Mouse (Mus musculus) myocyte (in vitro differentiated cells): ENCODE measurements around the gene Pspn.

Source experiments
- CEBPB ChIP-seq: IDR thresholded peaks from 2 replicates; pipeline ENCODE4 v1.6.1; 2011; ENCODE audit warnings: mild to moderate bottlenecking, moderate library complexity; ENCODE audit not compliant: poor library complexity, insufficient read depth, severe bottlenecking
- E2F4 ChIP-seq: IDR thresholded peaks from one replicate; pipeline ENCODE4 v1.6.1; 2011; ENCODE audit warnings: mild to moderate bottlenecking, control low read depth, moderate library complexity; ENCODE audit not compliant: insufficient read depth
- MAX ChIP-seq: IDR thresholded peaks from one replicate; pipeline ENCODE4 v1.6.1; 2011; ENCODE audit warnings: low read depth, mild to moderate bottlenecking, control low read depth
- MYOD1 ChIP-seq, 3 experiments: IDR thresholded peaks; one replicate each; pipeline ENCODE4 v1.6.1; 2011; ENCODE audit warnings: control low read depth in 2 of 3, low read depth in 2 of 3, mild to moderate bottlenecking in 2 of 3, moderate library complexity in 1 of 3; ENCODE audit not compliant: insufficient read length in 2 of 3, control insufficient read depth in 1 of 3
- MYOG ChIP-seq, 3 experiments: IDR thresholded peaks; one replicate each; pipeline ENCODE4 v1.6.1; 2011; ENCODE audit warnings: control low read depth in 2 of 3, low read depth in 2 of 3, mild to moderate bottlenecking in 2 of 3; ENCODE audit not compliant: insufficient read length in 2 of 3, control insufficient read depth in 1 of 3, insufficient read depth in 1 of 3
- POLR2A ChIP-seq: IDR thresholded peaks from one replicate; pipeline ENCODE4 v1.6.1; 2011; ENCODE audit warnings: low read depth, mild to moderate bottlenecking, control low read depth, moderate library complexity; ENCODE audit not compliant: insufficient read length
- POLR2AphosphoS2 ChIP-seq: IDR thresholded peaks from one replicate; pipeline ENCODE4 v1.6.1; 2011; ENCODE audit warnings: low read depth, control low read depth; ENCODE audit not compliant: insufficient read length
- REST ChIP-seq: IDR thresholded peaks from one replicate; pipeline ENCODE4 v1.6.1; 2011; ENCODE audit warnings: mild to moderate bottlenecking, control low read depth, moderate library complexity; ENCODE audit not compliant: insufficient read depth, insufficient read length
- SRF ChIP-seq: IDR thresholded peaks from one replicate; pipeline ENCODE4 v1.6.1; 2011; ENCODE audit warnings: low read depth; ENCODE audit not compliant: control insufficient read depth, insufficient read length
- TCF12 ChIP-seq: IDR thresholded peaks from one replicate; pipeline ENCODE4 v1.6.1; 2011; ENCODE audit warnings: mild to moderate bottlenecking, control low read depth; ENCODE audit not compliant: poor library complexity, insufficient read depth, severe bottlenecking
- TCF3 ChIP-seq: IDR thresholded peaks from one replicate; pipeline ENCODE4 v1.6.1; 2011; ENCODE audit warnings: low read depth, control low read depth; ENCODE audit not compliant: insufficient read length
- USF1 ChIP-seq: IDR thresholded peaks from one replicate; pipeline ENCODE4 v1.6.1; 2011; ENCODE audit warnings: low read depth, mild to moderate bottlenecking, control low read depth, moderate library complexity

- TF ChIP-seq POLR2A (no peak), TCF12 (no peak), REST (no peak), E2F4 (no peak), CEBPB (no peak), POLR2AphosphoS2 (no peak), MYOG (IDR thresholded peaks at IDR 0.05; ENCODE audit: control insufficient read depth in 1 of 3, insufficient read depth in 1 of 3, insufficient read length in 2 of 3, low read depth in 2 of 3) (no peak), USF1 (no peak), MAX (no peak), MYOD1 (IDR thresholded peaks at IDR 0.05; ENCODE audit: control insufficient read depth in 1 of 3, insufficient read length in 2 of 3, low read depth in 2 of 3) (no peak), TCF3 (no peak), SRF (no peak)
Measured at GRCm38 (mm10) chr17:56961880-56962279, 37.9 kb downstream of the Pspn start.
